Mouse (Mus musculus) forebrain, embryonic 13.5 days (tissue): ENCODE results near the gene Map3k7cl. TPM values are rescaled to one million over a fixed set of nuclear protein-coding genes. Genes with fewer than 3 reads are reported as not detected.

Experiments used
- ATAC-seq: fragments of 200-750 bp; cut with Nextera tagmentation; 2 replicates; pipeline ENCODE4 v1.8.0; 2017
- H3K27ac ChIP-seq: fragments of 300-500 bp; sonication (generic); 2 replicates; pipeline ENCODE4 v1.5.1; 2015; ENCODE audit warnings: inconsistent platforms, mild to moderate bottlenecking, moderate library complexity
- H3K27me3 ChIP-seq: fragments of 300-500 bp; sonication (generic); 2 replicates; pipeline ENCODE4 v1.6.1; 2015; ENCODE audit warnings: mild to moderate bottlenecking, inconsistent platforms
- H3K36me3 ChIP-seq: fragments of 300-500 bp; sonication (generic); 2 replicates; pipeline ENCODE4 v1.6.1; 2015; ENCODE audit warnings: mild to moderate bottlenecking, inconsistent platforms; ENCODE audit not compliant: poor library complexity, severe bottlenecking
- H3K4me1 ChIP-seq: fragments of 300-500 bp; sonication (generic); 2 replicates; pipeline ENCODE4 v1.6.1; 2015; ENCODE audit warnings: inconsistent platforms
- H3K4me2 ChIP-seq: fragments of 300-500 bp; sonication (generic); 2 replicates; pipeline ENCODE4 v1.6.1; 2015; ENCODE audit warnings: inconsistent platforms, mild to moderate bottlenecking, moderate library complexity
- H3K4me3 ChIP-seq: fragments of 300-500 bp; sonication (generic); 2 replicates; pipeline ENCODE4 v1.5.1; 2015; ENCODE audit warnings: mild to moderate bottlenecking, inconsistent platforms
- H3K9ac ChIP-seq: fragments of 300-500 bp; sonication (generic); 2 replicates; pipeline ENCODE4 v1.6.1; 2015; ENCODE audit warnings: mild to moderate bottlenecking, inconsistent platforms
- H3K9me3 ChIP-seq: fragments of 300-500 bp; sonication (generic); replicated peaks from 2 replicates; pipeline ENCODE4 v1.6.1; 2016; ENCODE audit warnings: inconsistent platforms
- WGBS: fragments of 180-500 bp; shearing (Covaris S2); methylation state at CpG from one replicate; pipeline ENCODE4 v1.1.7; 2015; 5-methylcytosine and 5-hydroxymethylcytosine counted together
- polyA plus RNA-seq: library from polyadenylated mRNA; unstranded; fragments of >200 nt; fragmentation: Nextera tagmentation; extraction: Ambion mirVana; gene quantifications from 2 replicates; pipeline ENCODE4 v1.2.1, GENCODE M21; 2015

Map3k7cl gene
- polyA plus RNA-seq, 1 experiment from 2014 or later, result 0.10 TPM

DNA sequence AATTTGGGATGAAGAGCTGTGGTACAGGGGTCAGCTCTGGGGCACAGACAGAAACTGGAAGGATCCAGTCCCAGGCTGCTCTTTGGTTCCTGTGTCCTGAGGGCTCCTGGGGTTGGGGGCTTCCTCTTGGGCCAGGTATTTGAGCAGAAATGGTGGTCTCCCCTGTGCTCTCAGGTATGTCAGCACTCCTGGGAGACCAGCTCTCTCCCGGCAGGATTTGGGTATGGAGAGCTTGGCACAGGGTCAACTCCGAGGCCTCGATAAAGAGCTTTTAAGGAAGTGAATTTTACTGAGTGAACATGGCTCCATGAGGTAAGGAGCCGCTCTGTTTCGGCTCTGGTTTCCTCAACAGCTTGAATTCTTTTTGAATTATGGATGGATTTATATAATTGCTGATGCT, 70.8 kb downstream of the Map3k7cl start:
- H3K4me3 ChIP-seq, result no peak overlapping the region
- no peak for ATAC-seq
- H3K9me3 ChIP-seq, result peaks cover 7% of the 10 kb centered on the region; the same call in 1 of the 2 replicates
- 91% methylated on average over 5 of the region's 5 CpGs for WGBS
- H3K36me3 ChIP-seq, result no peaks in the 10 kb centered on the region
- no peaks in the 10 kb centered on the region for H3K4me1 ChIP-seq
- no peak overlapping the region for H3K4me2 ChIP-seq
- no peak overlapping the region for H3K9ac ChIP-seq
- H3K27me3 ChIP-seq, result no peaks in the 10 kb centered on the region
- no peak overlapping the region for H3K27ac ChIP-seq

DNA sequence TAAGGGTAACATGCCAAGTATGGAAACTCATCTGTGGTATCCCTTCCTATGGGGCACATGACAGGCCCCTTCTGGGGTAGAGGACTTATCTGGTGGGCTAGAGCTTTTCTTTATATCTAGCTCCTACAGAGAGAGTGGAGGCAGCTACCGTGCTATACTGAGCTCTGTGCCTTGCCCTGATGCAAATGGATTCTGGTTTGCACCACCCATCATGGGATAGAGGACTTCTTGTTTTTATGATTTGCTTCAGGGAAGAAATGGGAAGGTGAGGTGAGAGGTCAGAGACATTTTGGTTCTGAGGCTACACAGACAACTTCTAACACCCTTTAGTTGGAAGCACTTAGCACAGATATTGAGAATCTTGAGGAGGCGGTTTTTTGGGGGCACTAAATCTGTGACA, 71.8 kb downstream of the Map3k7cl start:
- Histone ChIP-seq H3K4me2 (no peak overlapping the region), H3K9ac (no peak overlapping the region), H3K27ac (no peak overlapping the region), H3K27me3 (no peaks in the 10 kb centered on the region), H3K4me1 (no peaks in the 10 kb centered on the region), H3K36me3 (no peaks in the 10 kb centered on the region), H3K9me3 (peaks cover 7% of the 10 kb centered on the region; the same call in 1 of the 2 replicates), H3K4me3 (no peak overlapping the region)
- 89% methylated on average over 2 of the region's 2 CpGs for WGBS
- no peak for ATAC-seq

DNA sequence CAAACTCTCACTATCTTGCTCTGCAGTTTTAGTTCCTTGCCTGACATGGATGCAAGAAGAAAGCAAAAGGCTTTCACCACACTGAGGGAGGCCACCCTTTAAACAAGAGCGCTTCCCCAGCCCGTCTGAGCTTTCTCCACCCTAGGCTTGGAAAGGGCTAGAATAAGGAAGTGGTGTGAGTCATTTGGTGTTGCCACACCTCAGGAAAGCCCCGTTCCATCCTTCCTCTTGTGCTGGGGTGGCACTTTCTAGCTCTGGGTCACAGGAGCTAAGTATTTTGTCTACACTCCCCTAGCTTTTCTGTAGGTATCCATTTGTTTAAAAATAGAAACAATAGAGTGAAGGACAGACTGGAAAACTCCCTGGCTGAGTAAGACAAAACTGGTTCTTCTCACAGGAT, 72.2 kb downstream of the Map3k7cl start:
- Histone ChIP-seq H3K9ac (no peak overlapping the region), H3K27ac (no peak overlapping the region), H3K4me3 (no peak overlapping the region), H3K27me3 (no peaks in the 10 kb centered on the region), H3K9me3 (peaks cover 7% of the 10 kb centered on the region; the same call in 1 of the 2 replicates), H3K4me1 (no peaks in the 10 kb centered on the region), H3K4me2 (no peak overlapping the region), H3K36me3 (no peaks in the 10 kb centered on the region)
- ATAC-seq, result no peak
- 94% methylated on average over 3 of the region's 3 CpGs for WGBS

DNA sequence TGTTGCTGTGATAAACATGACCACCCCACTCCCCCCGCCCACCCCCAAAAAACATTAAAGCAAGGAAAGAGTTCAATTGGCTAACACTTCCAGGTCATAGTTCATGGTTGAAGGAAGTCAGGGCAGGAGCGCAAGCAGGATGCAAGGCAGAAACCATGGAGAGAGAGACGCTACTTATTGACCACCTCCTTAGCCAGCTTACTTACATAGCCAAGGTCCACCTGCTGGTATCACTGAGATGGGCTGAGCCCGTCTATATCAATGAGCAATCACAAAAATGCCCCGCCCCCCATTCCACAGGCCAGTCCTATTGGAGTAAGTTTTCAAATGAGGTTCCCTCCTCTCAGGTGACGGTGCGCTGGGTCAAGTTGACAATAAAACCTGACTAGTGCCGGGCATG, 72.7 kb downstream of the Map3k7cl start:
- no peaks in the 10 kb centered on the region for H3K27me3 ChIP-seq
- H3K4me2 ChIP-seq, result no peak overlapping the region
- H3K9ac ChIP-seq, result no peak overlapping the region
- H3K4me1 ChIP-seq, result no peaks in the 10 kb centered on the region
- no peak for ATAC-seq
- peaks cover 7% of the 10 kb centered on the region; the same call in 1 of the 2 replicates for H3K9me3 ChIP-seq
- no peaks in the 10 kb centered on the region for H3K36me3 ChIP-seq
- no peak overlapping the region for H3K4me3 ChIP-seq
- WGBS, result 91% methylated on average over 8 of the region's 8 CpGs
- H3K27ac ChIP-seq, result no peak overlapping the region

DNA sequence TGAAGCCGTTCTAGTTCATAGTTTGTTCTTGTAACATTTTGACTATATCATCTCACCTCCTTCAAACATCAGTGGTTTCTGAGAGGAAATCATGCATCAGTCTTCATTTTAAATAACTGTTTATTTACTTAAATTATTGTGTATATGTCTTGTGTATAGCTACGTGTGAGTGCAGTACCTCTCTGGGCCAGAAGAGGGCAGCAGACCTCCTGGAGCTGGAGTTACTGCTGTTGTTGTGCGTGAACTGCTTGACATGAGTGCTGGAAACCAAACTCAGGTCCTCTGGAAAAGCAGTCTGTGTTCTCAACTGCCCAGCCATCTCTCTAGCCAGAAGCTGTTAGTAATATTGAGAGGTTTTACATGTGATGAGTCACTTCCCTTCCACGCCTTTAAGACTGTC, 73.6 kb downstream of the Map3k7cl start:
- no peak overlapping the region for H3K27ac ChIP-seq
- H3K27me3 ChIP-seq, result no peaks in the 10 kb centered on the region
- peaks cover 7% of the 10 kb centered on the region; the same call in 1 of the 2 replicates for H3K9me3 ChIP-seq
- H3K36me3 ChIP-seq, result no peaks in the 10 kb centered on the region
- H3K4me3 ChIP-seq, result no peak overlapping the region
- WGBS, result 98% methylated on average over 4 of the region's 4 CpGs
- H3K9ac ChIP-seq, result no peak overlapping the region
- no peak for ATAC-seq
- no peaks in the 10 kb centered on the region for H3K4me1 ChIP-seq
- H3K4me2 ChIP-seq, result no peak overlapping the region

DNA sequence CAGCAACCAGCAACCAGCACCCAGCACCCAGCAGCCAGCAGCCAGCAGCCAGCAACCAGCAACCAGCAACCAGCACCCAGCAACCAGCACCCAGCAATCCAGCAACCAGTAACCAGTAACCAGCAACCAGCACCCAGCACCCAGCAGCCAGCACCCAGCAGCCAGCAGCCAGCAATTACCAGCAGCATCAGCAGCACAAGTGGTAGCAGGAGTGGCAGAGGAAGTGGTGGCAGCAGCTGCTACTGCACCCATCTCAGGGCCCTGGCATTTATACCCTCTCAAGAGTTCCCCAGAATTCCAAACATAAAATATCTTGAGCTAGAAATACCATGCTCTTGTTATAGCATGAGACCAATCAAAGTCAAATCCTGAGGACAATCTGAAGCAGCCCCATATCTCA, 81.6 kb downstream of the Map3k7cl start:
- Histone ChIP-seq H3K4me3 (no peak overlapping the region), H3K9ac (no peak overlapping the region), H3K9me3 (no peaks in the 10 kb centered on the region), H3K27me3 (no peaks in the 10 kb centered on the region), H3K27ac (no peak overlapping the region), H3K4me2 (no peak overlapping the region), H3K4me1 (no peaks in the 10 kb centered on the region), H3K36me3 (no peaks in the 10 kb centered on the region)
- ATAC-seq, result no peak

DNA sequence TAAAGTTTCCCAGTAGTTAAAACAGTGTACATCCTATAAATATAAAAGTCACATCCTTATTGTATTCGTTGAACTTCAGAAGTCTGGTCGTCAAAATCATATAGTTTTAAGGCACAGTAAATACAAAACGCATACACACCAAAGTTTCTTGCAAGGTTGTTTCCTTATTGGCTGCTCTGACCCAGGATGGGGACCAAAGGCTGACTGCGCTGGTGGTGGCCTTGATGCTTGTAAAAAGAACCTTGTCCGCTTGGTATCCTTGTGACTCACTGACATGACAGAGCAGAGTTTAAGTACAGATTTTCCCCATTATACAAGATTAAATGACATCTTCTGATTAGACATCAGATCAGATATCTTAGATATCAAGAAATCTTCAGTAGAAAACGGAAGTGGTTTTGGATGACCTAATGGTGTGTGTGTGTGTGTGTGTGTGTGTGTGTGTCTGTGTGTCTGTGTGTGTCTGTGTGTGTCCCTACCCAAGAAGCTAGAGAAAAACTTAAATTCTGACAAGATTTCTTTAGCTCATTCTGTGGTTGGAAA, 82.2 kb downstream of the Map3k7cl start:
- no peaks in the 10 kb centered on the region for H3K27me3 ChIP-seq
- no peak overlapping the region for H3K4me2 ChIP-seq
- no peaks in the 10 kb centered on the region for H3K4me1 ChIP-seq
- no peaks in the 10 kb centered on the region for H3K36me3 ChIP-seq
- H3K27ac ChIP-seq, result no peak overlapping the region
- H3K9me3 ChIP-seq, result no peaks in the 10 kb centered on the region
- ATAC-seq, result no peak
- 93% methylated on average over 6 of the region's 6 CpGs for WGBS
- H3K9ac ChIP-seq, result no peak overlapping the region
- no peak overlapping the region for H3K4me3 ChIP-seq

DNA sequence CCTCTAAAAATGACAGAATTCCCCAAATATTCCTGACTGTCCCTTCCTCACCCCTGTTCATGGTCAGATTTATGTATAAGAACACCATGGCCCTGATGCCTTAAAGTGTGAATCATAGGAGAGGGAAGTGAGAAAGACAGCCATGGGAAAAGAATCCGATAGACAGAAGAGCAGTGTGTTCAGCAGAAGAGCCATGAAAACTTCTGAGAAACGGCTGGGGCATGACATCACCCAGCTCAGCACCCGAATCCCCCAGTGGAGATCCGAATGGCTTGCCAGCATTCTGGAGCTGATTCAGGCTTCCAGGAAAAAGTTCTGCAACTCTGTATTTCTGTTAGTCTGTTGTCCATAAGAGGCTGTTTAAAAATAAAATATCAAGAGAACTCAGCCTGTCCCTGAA, 82.7 kb downstream of the Map3k7cl start:
- Histone ChIP-seq H3K4me1 (no peaks in the 10 kb centered on the region), H3K36me3 (no peaks in the 10 kb centered on the region), H3K27ac (no peak overlapping the region), H3K4me2 (no peak overlapping the region), H3K4me3 (no peak overlapping the region), H3K27me3 (no peaks in the 10 kb centered on the region), H3K9ac (no peak overlapping the region), H3K9me3 (no peaks in the 10 kb centered on the region)
- 81% methylated on average over 4 of the region's 4 CpGs for WGBS
- no peak for ATAC-seq

DNA sequence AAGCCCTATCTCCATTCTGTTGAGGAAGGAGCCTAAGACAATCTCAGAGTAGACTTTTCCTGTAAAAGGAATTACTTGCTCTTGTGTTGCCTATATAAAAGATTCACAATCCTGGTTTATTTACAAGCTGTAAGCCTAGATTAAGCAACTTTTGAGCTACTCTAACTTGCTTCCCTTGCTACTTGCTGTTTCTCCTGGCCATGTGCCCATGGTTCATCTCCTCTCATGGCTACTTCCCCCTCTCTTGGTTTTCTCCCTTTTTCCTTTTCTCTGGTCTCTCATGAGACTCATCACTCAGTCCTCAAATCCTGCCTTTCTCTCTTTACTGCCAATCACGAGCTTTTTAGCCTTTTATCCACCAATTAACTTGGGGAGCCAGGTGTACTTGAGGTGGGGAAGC, 85.0 kb downstream of the Map3k7cl start:
- H3K9me3 ChIP-seq, result no peaks in the 10 kb centered on the region
- H3K27me3 ChIP-seq, result no peaks in the 10 kb centered on the region
- no peak for ATAC-seq
- H3K9ac ChIP-seq, result no peak overlapping the region
- no peaks in the 10 kb centered on the region for H3K36me3 ChIP-seq
- H3K4me2 ChIP-seq, result no peak overlapping the region
- no peak overlapping the region for H3K4me3 ChIP-seq
- no peak overlapping the region for H3K27ac ChIP-seq
- no peaks in the 10 kb centered on the region for H3K4me1 ChIP-seq
- WGBS, result 54% methylated on average over 1 of the region's 1 CpGs

DNA sequence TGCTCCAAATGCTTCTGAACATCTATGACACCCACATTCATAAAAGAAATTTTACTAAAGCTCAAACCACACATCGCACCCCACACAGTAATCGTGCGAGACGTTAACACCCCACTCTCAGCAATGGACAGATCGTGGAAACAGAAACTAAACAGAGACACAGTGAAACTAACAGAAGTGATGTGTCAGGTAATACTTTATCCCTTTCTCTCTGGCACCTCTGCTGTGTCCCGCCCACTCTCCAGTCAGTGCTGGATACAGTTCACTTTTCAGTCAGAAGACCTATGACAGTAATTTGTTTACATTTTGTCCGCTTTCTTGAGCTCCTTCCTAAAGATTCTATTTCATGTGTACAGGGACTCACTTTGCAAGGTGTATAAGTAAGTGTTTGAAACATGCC, 89.1 kb downstream of the Map3k7cl start:
- no peak overlapping the region for H3K9ac ChIP-seq
- whole genome bisulfite sequencing, result 98% methylated on average over 7 of the region's 7 CpGs
- no peak for ATAC-seq
- no peaks in the 10 kb centered on the region for H3K4me1 ChIP-seq
- H3K9me3 ChIP-seq, result no peaks in the 10 kb centered on the region
- H3K4me3 ChIP-seq, result no peak overlapping the region
- no peaks in the 10 kb centered on the region for H3K27me3 ChIP-seq
- no peaks in the 10 kb centered on the region for H3K36me3 ChIP-seq
- no peak overlapping the region for H3K4me2 ChIP-seq
- H3K27ac ChIP-seq, result no peak overlapping the region

DNA sequence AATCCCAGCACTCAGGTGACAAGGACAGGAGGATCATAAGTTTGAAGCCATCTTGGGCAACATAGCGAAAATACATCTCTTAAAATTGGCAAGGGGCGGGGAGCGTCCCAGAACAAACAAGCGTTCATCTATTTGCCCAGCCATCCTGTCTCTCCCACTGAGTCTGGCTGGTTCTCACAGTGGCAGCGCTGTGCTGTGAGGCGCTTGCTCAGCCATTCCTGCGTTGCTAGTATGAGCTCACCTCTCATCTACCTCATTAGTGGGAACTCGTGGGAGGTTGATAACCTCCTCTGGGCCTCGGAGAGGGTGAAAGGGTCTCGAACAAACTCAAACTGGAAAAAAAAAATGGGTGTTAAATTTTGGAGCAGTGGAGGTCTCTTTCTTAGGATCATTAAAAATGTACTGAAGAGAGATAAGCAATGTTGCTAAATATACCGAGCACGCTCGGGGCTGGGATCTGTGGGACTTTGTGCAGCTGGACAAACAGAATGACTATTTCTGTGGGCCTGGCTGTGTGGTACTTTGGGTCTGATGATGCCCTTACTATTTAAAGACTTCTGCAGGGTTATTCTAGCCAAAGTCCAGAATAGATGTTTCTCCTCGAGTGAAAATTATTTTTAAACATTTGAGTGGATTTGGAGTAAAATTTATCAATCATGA, 91.1 kb downstream of the Map3k7cl start:
- no peak overlapping the region for H3K27ac ChIP-seq
- H3K9me3 ChIP-seq, result no peaks in the 10 kb centered on the region
- no peak overlapping the region for H3K9ac ChIP-seq
- ATAC-seq, result no peak
- no peaks in the 10 kb centered on the region for H3K4me1 ChIP-seq
- H3K4me3 ChIP-seq, result no peak overlapping the region
- no peaks in the 10 kb centered on the region for H3K36me3 ChIP-seq
- WGBS, result 77% methylated on average over 14 of the region's 14 CpGs
- no peaks in the 10 kb centered on the region for H3K27me3 ChIP-seq
- H3K4me2 ChIP-seq, result no peak overlapping the region
